Mouse (Mus musculus) brain, adult 10 weeks (tissue): ENCODE data around the gene Gm5965. TPM values are rescaled to one million over a fixed set of nuclear protein-coding genes. Genes with fewer than 3 reads are reported as not detected.

Experiments used
- polyA plus RNA-seq: library from polyadenylated mRNA; stranded (reverse); fragments of 350-450 nt; fragmentation: Illumina TruSeq; extraction: RNeasy Lipid Tissue Mini Kit (QIAGEN cat#74804); gene quantifications from one replicate; pipeline ENCODE4 v1.2.3, GENCODE M21; 2015; ENCODE audit warnings: low read depth, low replicate concordance

Gene Gm5965
- polyA plus RNA-seq = not detected

DNA sequence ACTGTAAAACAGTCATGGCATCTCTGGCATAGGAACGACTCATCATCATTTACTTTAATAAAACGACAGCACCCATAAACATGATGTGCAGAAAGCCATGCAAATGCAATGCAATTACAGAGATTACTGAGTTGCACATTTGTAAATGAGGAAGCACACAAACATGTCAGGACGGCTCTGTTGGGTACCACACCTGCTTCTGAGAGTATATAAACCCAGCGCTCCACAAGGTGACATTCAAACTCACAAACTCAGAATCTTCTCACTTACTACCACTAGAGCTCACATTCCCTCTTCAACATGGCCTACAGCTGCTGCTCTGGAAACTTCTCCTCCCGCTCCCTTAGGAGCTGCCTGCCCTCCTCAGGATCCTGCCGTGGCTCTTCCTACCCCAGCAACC is at the start of gene Gm5965:
Gm5965 (plus strand) TSS at position 301 of the 400 bp plus-strand sequence.

GRCm38 (mm10) chr16:88728812-88729275 is 48.9 kb upstream of the Gm5965 start, which contains the start of gene Krtap13-1:
TSS of gene Krtap13-1 (plus strand) at chr16:88728862.

DNA sequence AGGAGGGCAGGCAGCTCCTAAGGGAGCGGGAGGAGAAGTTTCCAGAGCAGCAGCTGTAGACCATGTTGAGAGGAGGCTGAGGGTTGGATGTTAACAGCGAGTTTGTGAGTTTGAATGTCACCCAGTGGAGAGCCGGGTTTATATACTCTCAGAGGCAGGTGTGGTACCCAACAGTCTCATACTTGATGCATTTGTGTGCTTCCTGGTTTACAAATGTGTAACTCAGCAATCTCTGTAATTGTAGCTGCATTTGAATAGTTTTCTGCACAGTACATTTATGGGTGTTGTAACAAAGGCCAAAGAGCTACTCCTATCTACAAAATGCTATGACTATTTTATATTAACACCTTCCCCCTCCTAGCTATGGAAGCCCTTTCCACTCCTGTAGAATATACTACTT is 26.2 kb upstream of the Gm5965 start, which contains the start of gene Krtap13:
Krtap13 (minus strand) TSS at position 101 of the 400 bp plus-strand sequence.

DNA sequence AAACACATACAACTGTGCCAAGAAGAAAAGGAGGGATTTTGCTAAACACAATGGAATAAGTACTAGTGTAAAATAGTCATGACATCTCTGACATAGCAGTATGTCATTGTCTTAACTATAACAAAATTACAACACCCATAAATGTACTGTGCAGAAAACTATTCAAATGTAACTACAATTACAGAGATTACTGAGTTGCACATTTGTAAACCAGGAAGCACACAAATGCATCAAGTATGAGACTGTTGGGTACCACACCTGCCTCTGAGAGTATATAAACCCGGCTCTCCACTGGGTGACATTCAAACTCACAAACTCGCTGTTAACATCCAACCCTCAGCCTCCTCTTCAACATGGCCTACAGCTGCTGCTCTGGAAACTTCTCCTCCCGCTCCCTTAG is 19.1 kb upstream of the Gm5965 start, which contains the start of gene 2310034C09Rik:
2310034C09Rik (plus strand) TSS at position 301 of the 400 bp plus-strand sequence.

GRCm38 (mm10) chr16:88774106-88774505 is 3.6 kb upstream of the Gm5965 start, which contains the start of gene 2310057N15Rik:
TSS of gene 2310057N15Rik (minus strand) at chr16:88774206.

DNA sequence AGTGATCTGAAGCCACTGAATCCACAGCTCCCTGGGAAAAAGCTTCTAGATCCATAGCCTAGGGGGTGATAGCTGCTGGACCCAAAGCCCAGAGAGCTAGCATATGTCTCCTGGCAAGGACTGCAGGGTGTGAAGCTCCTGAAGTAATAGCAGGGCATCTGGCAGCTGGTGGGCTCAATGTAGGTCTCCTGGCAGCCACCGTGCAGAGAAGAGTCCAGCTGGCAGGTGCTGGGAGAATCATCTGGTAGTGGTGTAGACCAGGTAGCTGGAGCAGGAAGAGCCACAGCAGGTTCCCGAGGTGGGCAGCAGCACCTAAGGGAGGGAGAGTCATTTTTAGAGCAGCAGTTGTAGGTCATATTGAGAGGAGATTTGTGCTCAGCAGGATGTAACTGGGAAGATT is 34.1 kb downstream of the Gm5965 start, which contains the start of gene Gm20741:
Gm20741 (minus strand) TSS at position 394 of the 400 bp plus-strand sequence.

DNA sequence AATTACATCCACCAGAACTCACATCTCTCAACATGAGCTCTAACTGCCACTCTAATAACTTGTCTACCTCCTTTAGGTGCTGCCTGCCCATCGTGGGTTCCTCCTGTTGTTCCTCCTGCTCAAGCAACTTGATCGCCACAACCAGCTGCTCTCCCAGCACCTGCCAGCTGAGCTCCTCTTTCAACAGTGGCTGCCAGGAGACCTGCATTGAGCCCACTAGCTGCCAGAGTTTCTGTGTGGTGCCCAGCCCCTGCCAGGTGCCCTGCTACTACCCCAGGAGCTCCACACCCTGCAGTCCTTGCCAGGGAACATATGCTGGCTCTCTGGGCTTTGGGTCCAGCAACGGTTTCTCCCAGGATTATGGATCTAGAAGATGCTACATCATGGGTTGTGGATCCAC is 42.4 kb downstream of the Gm5965 start, which contains the start of gene Krtap15:
Krtap15 (plus strand) TSS at position 150 of the 400 bp plus-strand sequence.

GRCm38 (mm10) chr16:88826095-88826652 is 48.5 kb downstream of the Gm5965 start, which contains the start of gene Krtap14:
TSS of gene Krtap14 (minus strand) at chr16:88826145.

Other genes with a start within 250 kb of the Gm5965 start
- gene Cldn8, start 214.7 kb upstream of the Gm5965 start, polyA plus RNA-seq = not detected
- not detected for gene Krtap24-1, start 165.6 kb upstream of the Gm5965 start, polyA plus RNA-seq
- not detected for gene 2310079G19Rik, start 150.2 kb upstream of the Gm5965 start, polyA plus RNA-seq
- not detected for gene Krtap26-1, start 130.1 kb upstream of the Gm5965 start, polyA plus RNA-seq
- not detected for gene Krtap27-1, start 106.2 kb upstream of the Gm5965 start, polyA plus RNA-seq
- gene 2310061N02Rik, start 69.9 kb upstream of the Gm5965 start, polyA plus RNA-seq = not detected
- not detected for gene Krtap13-1, start 49.0 kb upstream of the Gm5965 start, polyA plus RNA-seq
- not detected for gene Krtap13, start 26.3 kb upstream of the Gm5965 start, polyA plus RNA-seq
- not detected for gene 2310034C09Rik, start 19.0 kb upstream of the Gm5965 start, polyA plus RNA-seq
- not detected for gene 2310057N15Rik, start 3.7 kb upstream of the Gm5965 start, polyA plus RNA-seq
- not detected for gene Gm20741, start 34.3 kb downstream of the Gm5965 start, polyA plus RNA-seq
- gene Krtap15, start 42.3 kb downstream of the Gm5965 start, polyA plus RNA-seq = not detected
- not detected for gene Krtap14, start 48.2 kb downstream of the Gm5965 start, polyA plus RNA-seq
- gene Krtap19-1, start 91.5 kb downstream of the Gm5965 start, polyA plus RNA-seq = not detected
- gene Krtap19-2, start 96.4 kb downstream of the Gm5965 start, polyA plus RNA-seq = not detected
- not detected for gene Krtap19-3, start 100.1 kb downstream of the Gm5965 start, polyA plus RNA-seq
- gene Krtap19-4, start 107.2 kb downstream of the Gm5965 start, polyA plus RNA-seq = not detected
- not detected for gene Krtap19-5, start 118.6 kb downstream of the Gm5965 start, polyA plus RNA-seq
- not detected for gene Krtap19-9b, start 154.4 kb downstream of the Gm5965 start, polyA plus RNA-seq
- gene Krtap16-3, start 185.0 kb downstream of the Gm5965 start, polyA plus RNA-seq = not detected
- gene Krtap22-2, start 232.9 kb downstream of the Gm5965 start, polyA plus RNA-seq = not detected
- not detected for gene Gm10229, start 237.4 kb downstream of the Gm5965 start, polyA plus RNA-seq